Mouse (Mus musculus) testis, adult 2 months (tissue): ENCODE data around the gene Tmem185b.

Source experiments
- CTCF ChIP-seq: fragments of 200-500 bp; IDR thresholded peaks from 2 replicates; pipeline ENCODE4 v1.5.1; 2012; ENCODE audit warnings: low read depth, mild to moderate bottlenecking, inconsistent platforms, low read length, moderate library complexity; ENCODE audit not compliant: control insufficient read depth, insufficient read depth, insufficient replicate concordance
- POLR2A ChIP-seq: fragments of 200-500 bp; IDR thresholded peaks from 2 replicates; pipeline ENCODE4 v1.6.1; 2012; ENCODE audit warnings: low read depth, mild to moderate bottlenecking, inconsistent platforms, low read length, moderate library complexity; ENCODE audit not compliant: control insufficient read depth

DNA sequence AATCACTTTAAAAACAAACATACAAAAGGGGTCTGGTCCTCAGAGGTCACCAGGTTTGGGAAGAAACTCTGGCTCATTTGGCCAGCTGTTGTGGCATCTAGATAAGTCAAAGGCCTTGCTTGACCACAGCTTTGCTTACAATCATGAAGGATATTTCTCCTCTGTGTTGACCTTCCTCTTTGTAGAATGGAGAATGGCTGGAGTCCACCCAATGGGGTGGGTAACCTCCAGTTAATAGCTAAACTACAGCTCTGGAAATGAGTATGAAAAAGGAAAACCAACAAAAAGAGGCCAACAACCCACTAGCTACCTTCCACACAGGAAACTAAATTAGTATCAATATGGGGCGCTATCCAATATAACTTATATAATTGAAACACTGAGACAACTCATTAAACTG, 25.7 kb downstream of the Tmem185b start:
- TF ChIP-seq CTCF (no peak), POLR2A (no peak)
